Mouse (Mus musculus): Measurements from ENCODE around the gene Leng8. TPM values are rescaled to one million over a fixed set of nuclear protein-coding genes. Genes with fewer than 3 reads are reported as not detected.

Gene Leng8
- polyA plus RNA-seq (2014; fragmentation: Nextera tagmentation; extraction: Ambion mirVana) = 43.0 and 59.2 TPM in 2 replicates

GRCm38 (mm10) chr7:4136771-4137531 lies at the start of gene Leng8:
Gene Leng8, plus strand, starts transcription at chr7:4137039.
- under 1% methylated on average over 65 of the region's 78 CpGs for WGBS
- Histone ChIP-seq H3K27me3 (replicated peaks; ENCODE audit: control insufficient read depth, insufficient read depth, low read length) (no peaks in the 10 kb centered on the region), H3K36me3 (ENCODE audit: control insufficient read depth, insufficient read depth, low read length) (peaks cover 69% of the 10 kb centered on the region)

GRCm38 (mm10) chr7:4087238-4087895 lies 49.5 kb upstream of the Leng8 start:
- DNase-seq (ENCODE audit: low spot score) (no peak), ATAC-seq (no peak)
- Histone ChIP-seq H3K4me2 (ENCODE audit: low read length) (no peak overlapping the region), H3K9me3 (replicated peaks; ENCODE audit: control insufficient read depth, low read length) (no peaks in the 10 kb centered on the region), H3K27me3 (replicated peaks; ENCODE audit: control insufficient read depth, insufficient read depth, low read length) (no peaks in the 10 kb centered on the region), H3K27ac (ENCODE audit: low read depth, low read length) (no peak overlapping the region), H3K4me3 (ENCODE audit: low read depth, low read length) (no peak overlapping the region), H3K9ac (ENCODE audit: low read length) (no peak overlapping the region), H3K4me1 (ENCODE audit: control insufficient read depth, insufficient read depth, low read length) (no peaks in the 10 kb centered on the region), H3K36me3 (ENCODE audit: control insufficient read depth, insufficient read depth, low read length) (no peaks in the 10 kb centered on the region)
- WGBS = 84% methylated on average over 4 of the region's 4 CpGs

More at GRCm38 (mm10) chr7:4136771-4137531, at the start of gene Leng8:
- Histone ChIP-seq H3K9me3 (replicated peaks; ENCODE audit: control insufficient read depth, low read length) (no peaks in the 10 kb centered on the region), H3K27ac (ENCODE audit: low read depth, low read length) (peak within 1 kb of the TSS; percentile 96), H3K4me3 (ENCODE audit: low read depth, low read length) (peak within 1 kb of the TSS; percentile 77), H3K9ac (ENCODE audit: low read length) (peak within 1 kb of the TSS; percentile 79), H3K4me2 (ENCODE audit: low read length) (peak within 1 kb of the TSS; percentile 89), H3K4me1 (ENCODE audit: control insufficient read depth, insufficient read depth, low read length) (peaks cover 8% of the 10 kb centered on the region)
- DNase-seq (ENCODE audit: low spot score) (peak; percentile 99), ATAC-seq (peak; percentile 99)

GRCm38 (mm10) chr7:4087896-4088480 lies 48.9 kb upstream of the Leng8 start:
- Histone ChIP-seq H3K9me3 (replicated peaks; ENCODE audit: control insufficient read depth, low read length) (no peaks in the 10 kb centered on the region), H3K4me3 (ENCODE audit: low read depth, low read length) (no peak overlapping the region), H3K36me3 (ENCODE audit: control insufficient read depth, insufficient read depth, low read length) (no peaks in the 10 kb centered on the region), H3K4me2 (ENCODE audit: low read length) (no peak overlapping the region), H3K9ac (ENCODE audit: low read length) (no peak overlapping the region), H3K4me1 (ENCODE audit: control insufficient read depth, insufficient read depth, low read length) (no peaks in the 10 kb centered on the region), H3K27ac (ENCODE audit: low read depth, low read length) (no peak overlapping the region), H3K27me3 (replicated peaks; ENCODE audit: control insufficient read depth, insufficient read depth, low read length) (no peaks in the 10 kb centered on the region)
- DNase-seq (ENCODE audit: low spot score) (no peak), ATAC-seq (no peak)
- WGBS = 80% methylated on average over 6 of the region's 6 CpGs

- no peaks in the 10 kb centered on the region for H3K36me3 ChIP-seq (ENCODE audit: control insufficient read depth, insufficient read depth, low read length)
Observed at GRCm38 (mm10) chr7:4088679-4089078, 48.2 kb upstream of the Leng8 start.

GRCm38 (mm10) chr7:4091170-4091569 lies 45.7 kb upstream of the Leng8 start:
- no peak overlapping the region for H3K4me3 ChIP-seq (ENCODE audit: low read depth, low read length)
- no peak for DNase-seq (ENCODE audit: low spot score)

More at GRCm38 (mm10) chr7:4088679-4089078, 48.2 kb upstream of the Leng8 start:
- Histone ChIP-seq H3K9me3 (replicated peaks; ENCODE audit: control insufficient read depth, low read length) (no peaks in the 10 kb centered on the region), H3K4me1 (ENCODE audit: control insufficient read depth, insufficient read depth, low read length) (no peaks in the 10 kb centered on the region), H3K4me3 (ENCODE audit: low read depth, low read length) (no peak overlapping the region), H3K27me3 (replicated peaks; ENCODE audit: control insufficient read depth, insufficient read depth, low read length) (no peaks in the 10 kb centered on the region), H3K27ac (ENCODE audit: low read depth, low read length) (no peak overlapping the region), H3K9ac (ENCODE audit: low read length) (no peak overlapping the region), H3K4me2 (ENCODE audit: low read length) (no peak overlapping the region)
- DNase-seq (ENCODE audit: low spot score) (no peak), ATAC-seq (no peak)
- 89% methylated on average over 2 of the region's 2 CpGs for WGBS

GRCm38 (mm10) chr7:4098301-4098700 lies 38.5 kb upstream of the Leng8 start:
- H3K4me3 ChIP-seq (ENCODE audit: low read depth, low read length) = no peak overlapping the region
- no peaks in the 10 kb centered on the region for H3K9me3 ChIP-seq (replicated peaks; ENCODE audit: control insufficient read depth, low read length)
- H3K9ac ChIP-seq (ENCODE audit: low read length) = no peak overlapping the region
- no peaks in the 10 kb centered on the region for H3K27me3 ChIP-seq (replicated peaks; ENCODE audit: control insufficient read depth, insufficient read depth, low read length)
- H3K27ac ChIP-seq (ENCODE audit: low read depth, low read length) = no peak overlapping the region
- H3K4me2 ChIP-seq (ENCODE audit: low read length) = no peak overlapping the region
- no peak for ATAC-seq
- no peak for DNase-seq (ENCODE audit: low spot score)
- H3K36me3 ChIP-seq (ENCODE audit: control insufficient read depth, insufficient read depth, low read length) = no peaks in the 10 kb centered on the region
- no peaks in the 10 kb centered on the region for H3K4me1 ChIP-seq (ENCODE audit: control insufficient read depth, insufficient read depth, low read length)
- 75% methylated on average over 2 of the region's 2 CpGs for WGBS

More at GRCm38 (mm10) chr7:4091170-4091569, 45.7 kb upstream of the Leng8 start:
- H3K27me3 ChIP-seq (replicated peaks; ENCODE audit: control insufficient read depth, insufficient read depth, low read length) = no peaks in the 10 kb centered on the region
- WGBS = 51% methylated on average over 8 of the region's 8 CpGs
- no peak overlapping the region for H3K9ac ChIP-seq (ENCODE audit: low read length)
- ATAC-seq = no peak
- no peaks in the 10 kb centered on the region for H3K9me3 ChIP-seq (replicated peaks; ENCODE audit: control insufficient read depth, low read length)
- no peaks in the 10 kb centered on the region for H3K4me1 ChIP-seq (ENCODE audit: control insufficient read depth, insufficient read depth, low read length)
- H3K27ac ChIP-seq (ENCODE audit: low read depth, low read length) = no peak overlapping the region
- H3K4me2 ChIP-seq (ENCODE audit: low read length) = no peak overlapping the region
- no peaks in the 10 kb centered on the region for H3K36me3 ChIP-seq (ENCODE audit: control insufficient read depth, insufficient read depth, low read length)

- H3K9ac ChIP-seq (ENCODE audit: low read length) = no peak overlapping the region
- ATAC-seq (no peak), DNase-seq (ENCODE audit: low spot score) (no peak)
- H3K9me3 ChIP-seq (replicated peaks; ENCODE audit: control insufficient read depth, low read length) = no peaks in the 10 kb centered on the region
- no peaks in the 10 kb centered on the region for H3K36me3 ChIP-seq (ENCODE audit: control insufficient read depth, insufficient read depth, low read length)
- H3K27me3 ChIP-seq (replicated peaks; ENCODE audit: control insufficient read depth, insufficient read depth, low read length) = no peaks in the 10 kb centered on the region
- H3K27ac ChIP-seq (ENCODE audit: low read depth, low read length) = no peak overlapping the region
- WGBS = 78% methylated on average over 2 of the region's 2 CpGs
- no peak overlapping the region for H3K4me3 ChIP-seq (ENCODE audit: low read depth, low read length)
- no peaks in the 10 kb centered on the region for H3K4me1 ChIP-seq (ENCODE audit: control insufficient read depth, insufficient read depth, low read length)
- no peak overlapping the region for H3K4me2 ChIP-seq (ENCODE audit: low read length)
Observed at GRCm38 (mm10) chr7:4098832-4099231, 38.0 kb upstream of the Leng8 start.

GRCm38 (mm10) chr7:4101144-4101543 lies 35.7 kb upstream of the Leng8 start:
- no peak overlapping the region for H3K4me2 ChIP-seq (ENCODE audit: low read length)
- no peak overlapping the region for H3K4me3 ChIP-seq (ENCODE audit: low read depth, low read length)
- DNase-seq (ENCODE audit: low spot score) (no peak), ATAC-seq (no peak)
- no peaks in the 10 kb centered on the region for H3K27me3 ChIP-seq (replicated peaks; ENCODE audit: control insufficient read depth, insufficient read depth, low read length)
- 83% methylated on average over 5 of the region's 5 CpGs for WGBS
- no peaks in the 10 kb centered on the region for H3K9me3 ChIP-seq (replicated peaks; ENCODE audit: control insufficient read depth, low read length)
- H3K9ac ChIP-seq (ENCODE audit: low read length) = no peak overlapping the region
- no peaks in the 10 kb centered on the region for H3K36me3 ChIP-seq (ENCODE audit: control insufficient read depth, insufficient read depth, low read length)
- no peaks in the 10 kb centered on the region for H3K4me1 ChIP-seq (ENCODE audit: control insufficient read depth, insufficient read depth, low read length)
- no peak overlapping the region for H3K27ac ChIP-seq (ENCODE audit: low read depth, low read length)
